Comparison of ENCODE assay signal across 8 mouse cellular contexts in genomic region chr3:85970742-85971598, GRCm38 (mm10). TPM values are rescaled to one million over a fixed set of nuclear protein-coding genes. Genes with fewer than 3 reads are reported as not detected.
DNase-seq lines count a peak whose midpoint lies in the region; ATAC-seq and TF ChIP-seq lines count a peak whose summit lies in the region.

TSS of gene Sh3d19 (plus strand) at chr3:85971109.

- intact Hi-C loops in heart, postnatal 14 days (cut with DNase I) = loop anchor here (5.0 kb wide), 1 partner anchor 71 kb away; no protein-coding TSS in a partner anchor

- WGBS in liver, postnatal 0 days (ENCODE audit: insufficient replicate concordance) = under 1% methylated on average over 67 of the region's 73 CpGs
- under 1% methylated on average over 58 of the region's 73 CpGs for WGBS in neural tube, embryonic 15.5 days

- peaks cover 8% of the 10 kb centered on the region; the same call in 1 of the 2 replicates for H3K4me1 ChIP-seq in liver, postnatal 0 days (ENCODE audit: insufficient read depth)
- H3K4me1 ChIP-seq in neural tube, embryonic 15.5 days = peaks cover 29% of the 10 kb centered on the region

- peak within 1 kb of the TSS; percentile 76 for H3K4me3 ChIP-seq in liver, postnatal 0 days (ENCODE audit: low read depth, low read length)
- H3K4me3 ChIP-seq in neural tube, embryonic 15.5 days (replicated peaks) = peak within 1 kb of the TSS; percentile 74

- H3K27me3 ChIP-seq in liver, postnatal 0 days (ENCODE audit: insufficient read depth, low read length) = 0 out of 2 replicates have a peak, but pooled peaks cover 5% of the 10 kb centered on the region
- no peaks in the 10 kb centered on the region for H3K27me3 ChIP-seq in neural tube, embryonic 15.5 days (replicated peaks)

- no peaks in the 10 kb centered on the region for H3K36me3 ChIP-seq in liver, postnatal 0 days (replicated peaks; ENCODE audit: insufficient read depth, low read length)
- H3K36me3 ChIP-seq in neural tube, embryonic 15.5 days = no peaks in the 10 kb centered on the region

- H3K9me3 ChIP-seq in liver, postnatal 0 days (ENCODE audit: low read length) = no peaks in the 10 kb centered on the region
- no peaks in the 10 kb centered on the region for H3K9me3 ChIP-seq in neural tube, embryonic 15.5 days (replicated peaks)

- ATAC-seq in liver, postnatal 0 days = peak; percentile 94
- ATAC-seq in neural tube, embryonic 15.5 days (ENCODE audit: low FRiP score) = peak; percentile 87

- TF ChIP-seq EP300 in liver, postnatal 0 days (IDR thresholded peaks at IDR 0.05; ENCODE audit: low read depth) = no peak

- H3K4me2 ChIP-seq in liver, postnatal 0 days (ENCODE audit: low read depth, low read length) = peak within 1 kb of the TSS; percentile 91
- H3K4me2 ChIP-seq in neural tube, embryonic 15.5 days = peak within 1 kb of the TSS; percentile 78

- peak within 1 kb of the TSS; percentile 77 for H3K9ac ChIP-seq in liver, postnatal 0 days (replicated peaks)
- H3K9ac ChIP-seq in neural tube, embryonic 15.5 days (replicated peaks) = peak within 1 kb of the TSS; percentile 84

- peak within 1 kb of the TSS; percentile 86 for H3K27ac ChIP-seq in liver, postnatal 0 days (ENCODE audit: low read depth)
- H3K27ac ChIP-seq in neural tube, embryonic 15.5 days (replicated peaks) = peak within 1 kb of the TSS; percentile 65

- DNase-seq in NIH3T3 (ENCODE audit: low read depth) = peak; percentile 94
- peak; percentile 66 for DNase-seq in cerebellum, adult 8-10 months
- DNase-seq in forelimb bud, embryonic 11.5 days (ENCODE audit: low read depth, low spot score) = peak; percentile 59
- DNase-seq in heart, postnatal 14 days = peak; percentile 85 to 87
- DNase-seq in layer of hippocampus, adult 18-20 months (ENCODE audit: low spot score in 2 of 2) = peak; percentile 63 to 68
- peak; percentile 82 for DNase-seq in liver, postnatal 0 days
- peak; percentile 88 for DNase-seq in urinary bladder, postnatal 14 days (ENCODE audit: low spot score)

- TF ChIP-seq CTCF in liver, postnatal 0 days (IDR thresholded peaks at IDR 0.05; ENCODE audit: low read depth) = no peak

RNA-seq across cellular contexts. Expression of gene Sh3d19, which starts in this region (rescaled TPM):
- total RNA-seq in heart, postnatal 14 days (2021) = 10 to 100 TPM; 20.8 to 28.1 TPM
- total RNA-seq in layer of hippocampus, adult 18-20 months (2021) = 10 to 100 TPM; 18.1 to 21.2 TPM
- polyA plus RNA-seq in liver, postnatal 0 days (2015; fragmentation: Nextera tagmentation; extraction: Ambion mirVana) = 10.2 and 11.4 TPM in 2 replicates
- 16.0 and 16.7 TPM in 2 replicates for polyA plus RNA-seq in neural tube, embryonic 15.5 days (2015; fragmentation: Nextera tagmentation; extraction: Ambion mirVana)

Comparison
In these comparisons a context has a peak if more than half of its experiments do, and no peak if none do; other contexts are left out.
1. Peak in every context shown above with its lines: DNase-seq, ATAC-seq, H3K4me3 ChIP-seq and H3K27ac ChIP-seq.